ENCODE assay signal across 7 mouse cellular contexts in genomic region chr12:55446746-55447395, GRCm38 (mm10). TPM values are rescaled to one million over a fixed set of nuclear protein-coding genes. Genes with fewer than 3 reads are reported as not detected.
DNase-seq lines count a peak whose midpoint lies in the region; ATAC-seq and TF ChIP-seq lines count a peak whose summit lies in the region.

No protein-coding gene starts in this region.

- peak overlapping the region; percentile 48 for H3K27ac ChIP-seq in bone marrow macrophage, adult 2 months (ENCODE audit: insufficient read depth, low read depth, low read length)
- H3K27ac ChIP-seq in embryonic facial prominence, embryonic 15.5 days (replicated peaks) = peak overlapping the region; percentile 92
- peak overlapping the region; percentile 85 for H3K27ac ChIP-seq in heart, embryonic 10.5 days
- peak overlapping the region; percentile 82 for H3K27ac ChIP-seq in kidney, embryonic 14.5 days (ENCODE audit: low read depth, low read length)
- peak overlapping the region; percentile 88 for H3K27ac ChIP-seq in limb, embryonic 14.5 days (replicated peaks; ENCODE audit: low read depth, low read length)
- peak overlapping the region; percentile 78 for H3K27ac ChIP-seq in midbrain, embryonic 15.5 days

- TF ChIP-seq CTCF in bone marrow macrophage, adult 2 months (IDR thresholded peaks at IDR 0.05; ENCODE audit: low read depth, low read length) = no peak

- H3K36me3 ChIP-seq in embryonic facial prominence, embryonic 15.5 days = no peaks in the 10 kb centered on the region
- no peaks in the 10 kb centered on the region for H3K36me3 ChIP-seq in heart, embryonic 10.5 days
- H3K36me3 ChIP-seq in kidney, embryonic 14.5 days (ENCODE audit: control insufficient read depth, insufficient read depth, low read length) = no peaks in the 10 kb centered on the region
- no peaks in the 10 kb centered on the region for H3K36me3 ChIP-seq in limb, embryonic 14.5 days (ENCODE audit: control insufficient read depth, insufficient read depth, low read length)
- H3K36me3 ChIP-seq in midbrain, embryonic 15.5 days (replicated peaks) = no peaks in the 10 kb centered on the region

- 12% methylated on average over 13 of the region's 13 CpGs for WGBS in embryonic facial prominence, embryonic 15.5 days
- WGBS in heart, embryonic 10.5 days = 16% methylated on average over 13 of the region's 13 CpGs
- 28% methylated on average over 13 of the region's 13 CpGs for WGBS in kidney, embryonic 14.5 days
- WGBS in limb, embryonic 14.5 days = 23% methylated on average over 13 of the region's 13 CpGs
- 24% methylated on average over 13 of the region's 13 CpGs for WGBS in midbrain, embryonic 15.5 days

- TF ChIP-seq POLR2A in bone marrow macrophage, adult 2 months (IDR thresholded peaks at IDR 0.05; ENCODE audit: borderline replicate concordance, low read depth, low read length) = no peak
- TF ChIP-seq POLR2A in limb, embryonic 14.5 days (IDR thresholded peaks at IDR 0.05; ENCODE audit: borderline replicate concordance, extremely low read depth, insufficient read depth, insufficient read length) = no peak

- no peaks in the 10 kb centered on the region for H3K27me3 ChIP-seq in embryonic facial prominence, embryonic 15.5 days
- no peaks in the 10 kb centered on the region for H3K27me3 ChIP-seq in heart, embryonic 10.5 days (ENCODE audit: insufficient read depth, poor library complexity, severe bottlenecking)
- H3K27me3 ChIP-seq in kidney, embryonic 14.5 days (ENCODE audit: control insufficient read depth, insufficient read depth, low read length) = no peaks in the 10 kb centered on the region
- H3K27me3 ChIP-seq in limb, embryonic 14.5 days (ENCODE audit: control insufficient read depth, insufficient read depth, low read length) = no peaks in the 10 kb centered on the region
- no peaks in the 10 kb centered on the region for H3K27me3 ChIP-seq in midbrain, embryonic 15.5 days (replicated peaks)

- peak; percentile 80 for ATAC-seq in embryonic facial prominence, embryonic 15.5 days (ENCODE audit: insufficient number of reproducible peaks, low FRiP score, low TSS enrichment, low read depth)
- ATAC-seq in kidney, embryonic 14.5 days (ENCODE audit: low FRiP score, low TSS enrichment) = peak; percentile 36
- ATAC-seq in limb, embryonic 14.5 days (ENCODE audit: low FRiP score, low read depth) = peak; percentile 73
- peak; percentile 92 for ATAC-seq in midbrain, embryonic 15.5 days (replicated peaks)

- DNase-seq in heart, embryonic 10.5 days (ENCODE audit: low spot score) = peak; percentile 84
- DNase-seq in limb, embryonic 14.5 days (ENCODE audit: low spot score) = peak; percentile 70
- peak; percentile 58 for DNase-seq in spleen, adult 18-20 months

- 0 out of 2 replicates have a peak overlapping the region, but pooled peaks have one; percentile 12 for H3K4me2 ChIP-seq in embryonic facial prominence, embryonic 15.5 days (replicated peaks)
- H3K4me2 ChIP-seq in kidney, embryonic 14.5 days (replicated peaks; ENCODE audit: low read depth, low read length) = no peak overlapping the region
- H3K4me2 ChIP-seq in limb, embryonic 14.5 days (replicated peaks; ENCODE audit: low read depth, low read length, severe bottlenecking) = 0 out of 2 replicates have a peak overlapping the region, but pooled peaks have one; percentile 2
- no peak overlapping the region for H3K4me2 ChIP-seq in midbrain, embryonic 15.5 days

- no peak overlapping the region for H3K4me3 ChIP-seq in bone marrow macrophage, adult 2 months (ENCODE audit: insufficient read depth, low read length)
- no peak overlapping the region for H3K4me3 ChIP-seq in embryonic facial prominence, embryonic 15.5 days (replicated peaks)
- H3K4me3 ChIP-seq in heart, embryonic 10.5 days = no peak overlapping the region
- H3K4me3 ChIP-seq in kidney, embryonic 14.5 days (ENCODE audit: low read length) = no peak overlapping the region
- no peak overlapping the region for H3K4me3 ChIP-seq in limb, embryonic 14.5 days (replicated peaks; ENCODE audit: low read length)
- H3K4me3 ChIP-seq in midbrain, embryonic 15.5 days = no peak overlapping the region

- no peaks in the 10 kb centered on the region for H3K9me3 ChIP-seq in embryonic facial prominence, embryonic 15.5 days (replicated peaks)
- no peaks in the 10 kb centered on the region for H3K9me3 ChIP-seq in heart, embryonic 10.5 days
- H3K9me3 ChIP-seq in kidney, embryonic 14.5 days (ENCODE audit: control insufficient read depth, low read length) = no peaks in the 10 kb centered on the region
- H3K9me3 ChIP-seq in limb, embryonic 14.5 days (ENCODE audit: control insufficient read depth, low read length) = no peaks in the 10 kb centered on the region
- H3K9me3 ChIP-seq in midbrain, embryonic 15.5 days = no peaks in the 10 kb centered on the region

- H3K4me1 ChIP-seq in bone marrow macrophage, adult 2 months (ENCODE audit: control insufficient read depth, insufficient read depth, low read length) = peaks cover 39% of the 10 kb centered on the region
- peaks cover 46% of the 10 kb centered on the region for H3K4me1 ChIP-seq in embryonic facial prominence, embryonic 15.5 days
- peaks cover 39% of the 10 kb centered on the region for H3K4me1 ChIP-seq in heart, embryonic 10.5 days
- H3K4me1 ChIP-seq in kidney, embryonic 14.5 days (ENCODE audit: control insufficient read depth, insufficient read depth, low read length) = peaks cover 13% of the 10 kb centered on the region
- H3K4me1 ChIP-seq in limb, embryonic 14.5 days (ENCODE audit: control insufficient read depth, insufficient read depth, low read length) = peaks cover 25% of the 10 kb centered on the region
- peaks cover 14% of the 10 kb centered on the region for H3K4me1 ChIP-seq in midbrain, embryonic 15.5 days

- no peak overlapping the region for H3K9ac ChIP-seq in embryonic facial prominence, embryonic 15.5 days
- no peak overlapping the region for H3K9ac ChIP-seq in kidney, embryonic 14.5 days (ENCODE audit: low read depth, low read length)
- H3K9ac ChIP-seq in limb, embryonic 14.5 days (ENCODE audit: low read depth, low read length, severe bottlenecking) = 0 out of 2 replicates have a peak overlapping the region, but pooled peaks have one; percentile 16
- H3K9ac ChIP-seq in midbrain, embryonic 15.5 days = no peak overlapping the region

RNA-seq across cellular contexts. Expression of gene Nfkbia, which starts 45.6 kb away (rescaled TPM):
- polyA plus RNA-seq in bone marrow macrophage, adult 2 months (2012; ENCODE audit: insufficient read depth, insufficient read length, missing spikeins) = 143 TPM in 2 replicates
- 144 and 152 TPM in 2 replicates for polyA plus RNA-seq in embryonic facial prominence, embryonic 15.5 days (2015; fragmentation: Nextera tagmentation; extraction: Ambion mirVana)
- 36.8 and 44.2 TPM in 2 replicates for polyA plus RNA-seq in heart, embryonic 10.5 days (2016; fragmentation: Nextera tagmentation; extraction: Ambion mirVana)
- 69.0 and 75.2 TPM in 2 replicates for polyA plus RNA-seq in kidney, embryonic 14.5 days (2014; fragmentation: Nextera tagmentation; extraction: Ambion mirVana)
- polyA plus RNA-seq in limb, embryonic 14.5 days (2012; rRNA removed) = 76.0 and 110 TPM in 2 replicates
- polyA plus RNA-seq in limb, embryonic 14.5 days (2014; fragmentation: Nextera tagmentation; extraction: Ambion mirVana) = 111 and 123 TPM in 2 replicates
- 60.0 and 63.8 TPM in 2 replicates for polyA plus RNA-seq in midbrain, embryonic 15.5 days (2015; fragmentation: Nextera tagmentation; extraction: Ambion mirVana)

Comparison
In these comparisons a context has a peak if more than half of its experiments do, and no peak if none do; other contexts are left out.
1. ATAC-seq: peak in every context shown above with its lines; median percentile 92 in midbrain, embryonic 15.5 days; 80 in embryonic facial prominence, embryonic 15.5 days; 73 in limb, embryonic 14.5 days; 36 in kidney, embryonic 14.5 days.
2. H3K4me2 ChIP-seq: peak in embryonic facial prominence, embryonic 15.5 days (single experiment) and limb, embryonic 14.5 days (single experiment); none in kidney, embryonic 14.5 days (single experiment) and midbrain, embryonic 15.5 days (single experiment).
3. Peak in every context shown above with its lines, with median percentiles within 50 percentile points of each other: H3K27ac ChIP-seq and DNase-seq.